Comparison of ENCODE assay signal across 8 mouse cellular contexts in genomic region chr2:61811163-61811506, GRCm38 (mm10). TPM values are rescaled to one million over a fixed set of nuclear protein-coding genes. Genes with fewer than 3 reads are reported as not detected.
A peak's percentile ranks its signal among the peaks of the same experiment; 100 is the strongest.
DNase-seq lines count a peak whose midpoint lies in the region; ATAC-seq lines count a peak whose summit lies in the region.
"Had no signal": no experiment of that assay in that cellular context is flagged by ENCODE, and none has a peak within 500 bp of the region (broad histone marks: within the 10 kb centered on the region; RNA-seq: fewer than 3 reads in every experiment).

No protein-coding gene starts in this region.

- peak overlapping the region; percentile 15; the same call in 1 of the 2 replicates for H3K27ac ChIP-seq in forebrain, embryonic 11.5 days (ENCODE audit: low read depth, low read length)
- no peak overlapping the region for H3K27ac ChIP-seq in limb, embryonic 15.5 days
- H3K27ac ChIP-seq in stomach, embryonic 16.5 days (ENCODE audit: low read length), result no peak overlapping the region

- peak overlapping the region; percentile 92 for H3K4me3 ChIP-seq in megakaryocyte, embryonic 14.5 days (replicated peaks)
- peak overlapping the region; percentile 44 for H3K4me3 ChIP-seq in forebrain, embryonic 11.5 days (ENCODE audit: low read depth, low read length)
- peak overlapping the region; percentile 54 for H3K4me3 ChIP-seq in limb, embryonic 15.5 days
- peak overlapping the region; percentile 54; the same call in 1 of the 2 replicates for H3K4me3 ChIP-seq in stomach, embryonic 16.5 days (replicated peaks; ENCODE audit: low read length)

- H3K9me3 ChIP-seq in megakaryocyte, embryonic 14.5 days, result peaks cover 7% of the 10 kb centered on the region
- H3K9me3 ChIP-seq in forebrain, embryonic 11.5 days (ENCODE audit: control insufficient read depth, low read length), result no peaks in the 10 kb centered on the region
- no peaks in the 10 kb centered on the region for H3K9me3 ChIP-seq in limb, embryonic 15.5 days
- no peaks in the 10 kb centered on the region for H3K9me3 ChIP-seq in stomach, embryonic 16.5 days (replicated peaks; ENCODE audit: control insufficient read depth, low read length)

- no peak for DNase-seq in forebrain, embryonic 11.5 days (ENCODE audit: low spot score)
- DNase-seq in cerebellum, adult 8-10 months, result no peak

- ATAC-seq in megakaryocyte, adult 5-6 weeks (ENCODE audit: poor library complexity, severe bottlenecking), result no peak
- no peak for ATAC-seq in forebrain, embryonic 11.5 days (replicated peaks; ENCODE audit: low FRiP score)
- ATAC-seq in limb, embryonic 15.5 days (ENCODE audit: insufficient number of reproducible peaks, low FRiP score, low TSS enrichment, low read depth), result no peak
- no peak for ATAC-seq in stomach, embryonic 16.5 days (ENCODE audit: insufficient read depth, low FRiP score)
- ATAC-seq in granulocyte monocyte progenitor cell, adult 5-6 weeks (replicated peaks; ENCODE audit: poor library complexity, severe bottlenecking), result no peak

- H3K4me1 ChIP-seq in megakaryocyte, embryonic 14.5 days, result peaks cover 48% of the 10 kb centered on the region
- H3K4me1 ChIP-seq in forebrain, embryonic 11.5 days (replicated peaks; ENCODE audit: control insufficient read depth, insufficient read depth, low read length), result peaks cover 7% of the 10 kb centered on the region; the same call in 1 of the 2 replicates
- H3K4me1 ChIP-seq in limb, embryonic 15.5 days, result peaks cover 32% of the 10 kb centered on the region
- 0 out of 2 replicates have a peak, but pooled peaks cover 4% of the 10 kb centered on the region for H3K4me1 ChIP-seq in stomach, embryonic 16.5 days (ENCODE audit: control insufficient read depth, insufficient read depth, low read length)

- H3K36me3 ChIP-seq in megakaryocyte, embryonic 14.5 days (replicated peaks; ENCODE audit: low read length), result no peaks in the 10 kb centered on the region
- no peaks in the 10 kb centered on the region for H3K36me3 ChIP-seq in forebrain, embryonic 11.5 days (ENCODE audit: control insufficient read depth, insufficient read depth, low read length)
- H3K36me3 ChIP-seq in limb, embryonic 15.5 days, result no peaks in the 10 kb centered on the region
- H3K36me3 ChIP-seq in stomach, embryonic 16.5 days (ENCODE audit: control insufficient read depth, insufficient read depth, low read length), result no peaks in the 10 kb centered on the region

- H3K9ac ChIP-seq in forebrain, embryonic 11.5 days (ENCODE audit: low read length), result peak overlapping the region; percentile 76
- H3K9ac ChIP-seq in limb, embryonic 15.5 days, result no peak overlapping the region
- H3K9ac ChIP-seq in stomach, embryonic 16.5 days (ENCODE audit: low read length), result no peak overlapping the region; the same call in 1 of the 2 replicates

- peaks cover 97% of the 10 kb centered on the region for H3K27me3 ChIP-seq in megakaryocyte, embryonic 14.5 days (replicated peaks)
- H3K27me3 ChIP-seq in forebrain, embryonic 11.5 days (ENCODE audit: control insufficient read depth, insufficient read depth, low read length), result peaks cover 56% of the 10 kb centered on the region
- H3K27me3 ChIP-seq in limb, embryonic 15.5 days, result peaks cover 82% of the 10 kb centered on the region
- H3K27me3 ChIP-seq in stomach, embryonic 16.5 days (ENCODE audit: control insufficient read depth, insufficient read depth, low read length), result peaks cover 66% of the 10 kb centered on the region

- peak overlapping the region; percentile 88 for H3K4me2 ChIP-seq in forebrain, embryonic 11.5 days (ENCODE audit: low read depth, low read length, severe bottlenecking)
- peak overlapping the region; percentile 95 for H3K4me2 ChIP-seq in limb, embryonic 15.5 days
- H3K4me2 ChIP-seq in stomach, embryonic 16.5 days (ENCODE audit: low read depth, low read length), result peak overlapping the region; percentile 95; the same call in 1 of the 2 replicates

- WGBS in forebrain, embryonic 11.5 days, result 3% methylated on average over 8 of the region's 8 CpGs
- WGBS in limb, embryonic 15.5 days, result 33% methylated on average over 8 of the region's 8 CpGs
- 28% methylated on average over 8 of the region's 8 CpGs for WGBS in stomach, embryonic 16.5 days

RNA-seq across cellular contexts. Expression of gene Tbr1, which starts 8.4 kb away (rescaled TPM):
- 0.38 TPM in 1 of 2 replicates, not detected in the other for polyA plus RNA-seq in megakaryocyte, embryonic 14.5 days (2012; ENCODE audit: insufficient read depth, low replicate concordance)
- total RNA-seq in megakaryocyte, adult 5-6 weeks (2015), result 0.05 and 0.09 TPM in 2 replicates
- not detected in 2 replicates for total RNA-seq in megakaryocyte, adult 5-6 weeks (2017)
- 39.9 and 43.8 TPM in 2 replicates for polyA plus RNA-seq in forebrain, embryonic 11.5 days (2014; fragmentation: Nextera tagmentation; extraction: Ambion mirVana)
- 0.16 and 0.26 TPM in 2 replicates for polyA plus RNA-seq in limb, embryonic 15.5 days (2015; fragmentation: Nextera tagmentation; extraction: Ambion mirVana)
- not detected in 2 replicates for polyA plus RNA-seq in stomach, embryonic 16.5 days (2015; fragmentation: Nextera tagmentation; extraction: Ambion mirVana)
- total RNA-seq in granulocyte monocyte progenitor cell, adult 5-6 weeks (2014; fragmentation: Nextera tagmentation), result 0.49 TPM in 1 of 2 replicates, not detected in the other
- total RNA-seq in granulocyte monocyte progenitor cell, adult 5-6 weeks (2017), result not detected in 2 replicates
- polyA plus RNA-seq: activated CD4-positive, CD25-positive, alpha-beta regulatory T cell, adult 4 months had no signal

Comparison
In these comparisons a context has a peak if more than half of its experiments do, and no peak if none do; other contexts are left out.
1. RNA of gene Tbr1, which starts 8.4 kb away (polyA plus RNA-seq): 39.9 to 43.8 TPM in forebrain, embryonic 11.5 days; 0.38 TPM in megakaryocyte, embryonic 14.5 days, 0.16 to 0.26 TPM in limb, embryonic 15.5 days and not detected in stomach, embryonic 16.5 days; every median in the first group is over 10 times any median in the second.
2. Peak in every context shown above with its lines, with median percentiles within 50 percentile points of each other: H3K4me3 ChIP-seq and H3K4me2 ChIP-seq.